Mouse (Mus musculus): ENCODE data around the gene Actg1. TPM values are rescaled to one million over a fixed set of nuclear protein-coding genes. Genes with fewer than 3 reads are reported as not detected.
"Not testable (repeated sequence)": the region's sequence is repeated elsewhere in the genome, so short reads cannot be mapped to it uniquely, and the experiment has no call there.

Actg1 gene
- total RNA-seq, 2 experiments from 2014 or later, result 733 to 1,653 TPM

DNA sequence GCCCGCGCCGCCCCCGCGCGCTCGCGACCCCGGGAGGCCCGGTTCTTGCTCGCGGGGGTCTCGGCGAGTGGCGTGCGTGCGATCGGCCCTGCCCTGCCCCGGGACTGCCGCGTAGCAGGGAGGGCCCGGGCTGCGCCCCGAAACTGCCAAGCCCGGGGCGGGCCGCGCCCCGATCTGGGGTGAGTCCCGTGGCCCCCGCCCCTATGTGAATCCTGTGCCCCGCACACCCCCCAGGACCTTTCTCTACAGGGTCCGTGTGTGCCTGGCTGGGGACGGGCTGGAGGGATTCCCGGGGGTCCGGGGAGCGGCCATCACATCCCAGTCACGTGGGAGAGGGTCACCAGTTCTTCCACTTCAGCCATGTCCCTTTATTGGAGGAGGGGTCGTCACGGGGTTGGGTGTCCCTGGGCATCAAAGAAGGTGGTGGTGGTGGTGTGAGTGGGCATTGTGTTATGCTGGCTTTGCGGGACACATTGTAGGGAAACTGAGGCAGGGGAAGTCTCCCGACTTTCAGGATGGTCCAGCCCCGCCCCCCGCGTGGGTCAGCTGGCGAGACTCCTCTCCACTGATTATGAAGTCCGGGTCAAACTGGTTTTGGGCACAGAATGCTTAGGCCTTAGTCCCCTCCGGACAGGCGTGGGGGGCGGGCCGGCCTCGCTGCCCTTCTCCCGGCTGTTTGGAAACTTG lies 485 bp upstream of the Actg1 start:
- no peak for ATAC-seq (replicated peaks; ENCODE audit: poor library complexity, severe bottlenecking)

DNA sequence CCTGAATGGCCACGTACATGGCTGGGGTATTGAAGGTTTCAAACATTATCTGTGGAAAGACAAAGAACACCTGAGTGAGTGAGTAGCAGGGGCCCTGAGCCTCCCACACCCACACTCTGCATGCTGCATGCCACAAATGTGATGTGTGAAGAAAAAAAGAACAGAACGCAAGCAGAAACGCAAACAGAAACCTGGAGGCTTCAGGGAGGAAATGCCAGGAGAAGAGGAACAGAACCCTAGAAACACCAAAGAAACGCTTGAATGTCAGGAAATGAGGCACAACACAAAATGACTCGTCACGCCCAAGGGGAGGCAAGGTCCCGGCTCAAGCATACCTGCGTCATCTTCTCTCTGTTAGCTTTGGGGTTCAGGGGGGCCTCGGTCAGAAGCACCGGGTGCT lies 1.0 kb downstream of the Actg1 start:
- ATAC-seq (replicated peaks; ENCODE audit: poor library complexity, severe bottlenecking), result no peak

DNA sequence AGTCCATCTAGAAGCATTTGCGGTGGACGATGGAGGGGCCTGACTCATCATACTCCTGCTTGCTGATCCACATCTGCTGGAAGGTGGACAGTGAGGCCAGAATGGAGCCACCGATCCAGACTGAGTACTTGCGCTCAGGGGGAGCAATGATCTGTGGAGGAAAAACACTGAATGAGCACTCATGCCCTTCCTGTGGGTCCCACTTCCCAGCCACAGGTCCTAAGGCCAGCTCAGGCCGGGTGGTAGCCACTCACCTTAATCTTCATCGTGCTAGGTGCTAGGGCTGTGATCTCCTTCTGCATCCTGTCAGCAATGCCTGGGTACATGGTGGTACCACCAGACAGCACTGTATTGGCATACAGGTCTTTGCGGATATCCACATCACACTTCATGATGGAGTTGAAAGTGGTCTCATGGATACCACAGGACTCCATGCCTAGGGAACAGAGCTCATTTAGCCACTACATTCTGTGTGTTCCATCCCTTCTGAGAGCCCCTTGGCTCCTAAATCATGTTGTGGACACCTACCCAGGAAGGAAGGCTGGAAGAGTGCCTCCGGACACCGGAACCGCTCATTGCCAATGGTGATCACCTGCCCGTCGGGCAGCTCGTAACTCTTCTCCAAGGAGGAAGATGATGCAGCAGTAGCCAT lies 1.8 kb downstream of the Actg1 start:
- ATAC-seq (replicated peaks; ENCODE audit: poor library complexity, severe bottlenecking), result not testable (repeated sequence)

DNA sequence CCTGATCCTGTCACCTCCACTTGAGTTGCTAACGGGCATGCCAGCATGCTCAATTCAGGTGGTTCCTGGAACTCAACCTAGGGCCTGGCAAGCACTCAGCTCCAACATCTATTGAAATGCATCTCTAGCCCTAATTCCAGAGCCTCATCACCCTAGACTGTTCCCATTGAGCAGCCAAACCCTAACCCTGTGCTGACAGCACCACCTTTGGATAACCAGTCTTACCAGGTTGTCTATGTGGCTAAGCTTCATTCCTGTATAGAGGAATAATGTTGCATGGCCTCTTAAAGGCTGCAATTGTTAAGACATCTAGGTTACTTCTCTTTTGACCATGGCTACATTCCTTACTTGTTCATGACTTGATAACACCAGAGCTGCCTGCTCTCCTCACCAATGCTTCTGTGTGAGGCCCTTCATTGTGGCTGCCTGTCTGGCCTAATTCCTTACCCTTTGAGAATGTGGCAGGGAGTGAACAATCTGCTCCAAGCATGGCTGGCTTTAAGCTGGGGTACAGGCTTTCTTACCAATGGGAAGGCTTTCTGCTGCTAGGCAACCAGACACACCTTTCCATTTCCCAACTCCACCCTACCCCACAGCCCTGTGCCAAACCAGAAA lies 3.2 kb downstream of the Actg1 start:
- no peak for ATAC-seq (replicated peaks; ENCODE audit: poor library complexity, severe bottlenecking)

DNA sequence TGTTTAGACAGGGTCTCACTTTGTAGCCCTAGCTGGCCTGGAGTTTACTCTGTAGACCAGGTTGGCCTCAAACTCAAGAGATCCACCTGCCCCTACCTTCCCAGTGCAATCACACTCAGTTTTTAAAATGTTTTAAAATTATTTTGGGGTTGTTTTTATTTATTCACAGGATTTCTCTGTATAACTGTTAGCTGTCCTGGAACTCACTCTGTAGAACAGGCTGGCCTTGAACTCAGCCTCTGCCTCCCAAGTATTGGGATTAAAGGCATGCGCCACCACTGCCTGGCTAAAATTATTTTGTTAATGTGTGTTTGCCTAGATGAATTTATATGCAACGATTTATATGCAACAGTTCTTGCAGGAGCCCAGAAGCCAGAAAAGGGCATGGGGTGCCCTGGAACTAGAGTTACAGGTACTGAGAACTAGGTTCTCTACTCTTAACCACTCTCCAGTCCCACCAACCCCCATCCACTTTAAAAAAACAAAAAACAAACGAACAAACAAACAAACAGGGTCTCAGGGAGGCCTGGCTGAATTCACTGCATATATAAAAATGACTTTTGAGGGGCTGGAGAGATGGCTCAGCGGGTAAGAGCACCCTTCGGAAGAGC lies 3.9 kb downstream of the Actg1 start:
- ATAC-seq (replicated peaks; ENCODE audit: poor library complexity, severe bottlenecking), result no peak

DNA sequence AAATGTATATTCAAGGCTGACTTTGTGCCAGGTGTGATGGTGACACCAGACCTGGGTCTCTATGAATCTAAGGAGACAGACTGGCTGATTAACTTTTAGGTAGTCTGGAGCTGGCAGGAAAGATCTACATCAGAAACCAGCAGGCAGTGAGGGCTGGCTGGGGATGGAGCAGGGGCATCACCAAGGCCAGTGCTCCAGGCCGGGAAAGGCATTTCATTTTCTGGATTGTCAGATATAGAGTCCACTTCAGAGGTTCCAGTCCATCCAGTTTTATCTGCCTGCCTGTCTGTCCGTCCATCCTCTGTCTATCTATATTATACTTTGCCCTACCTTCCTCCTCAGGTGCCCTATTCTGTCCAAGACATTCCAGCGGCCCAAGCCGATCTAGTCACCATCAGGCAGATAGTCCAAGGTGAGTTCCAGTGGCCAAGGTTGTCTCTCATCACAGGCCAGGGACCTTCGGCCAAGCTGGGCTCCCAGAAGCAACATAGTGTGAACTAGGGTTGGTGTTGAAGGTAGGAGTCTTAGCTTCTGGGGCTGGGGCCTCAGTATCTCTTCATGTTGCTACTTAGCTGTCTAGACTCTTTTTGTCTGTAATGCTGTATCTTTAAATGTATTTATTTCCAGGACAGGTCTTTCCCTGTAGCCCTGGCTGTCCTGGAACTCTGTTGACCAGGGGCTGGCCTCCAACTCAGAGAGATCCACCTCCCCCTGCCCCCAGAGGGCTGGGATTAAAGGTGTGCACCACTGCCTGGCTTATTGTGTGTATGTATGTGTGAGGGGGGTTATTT lies 4.6 kb downstream of the Actg1 start:
- no peak for ATAC-seq (replicated peaks; ENCODE audit: poor library complexity, severe bottlenecking)

DNA sequence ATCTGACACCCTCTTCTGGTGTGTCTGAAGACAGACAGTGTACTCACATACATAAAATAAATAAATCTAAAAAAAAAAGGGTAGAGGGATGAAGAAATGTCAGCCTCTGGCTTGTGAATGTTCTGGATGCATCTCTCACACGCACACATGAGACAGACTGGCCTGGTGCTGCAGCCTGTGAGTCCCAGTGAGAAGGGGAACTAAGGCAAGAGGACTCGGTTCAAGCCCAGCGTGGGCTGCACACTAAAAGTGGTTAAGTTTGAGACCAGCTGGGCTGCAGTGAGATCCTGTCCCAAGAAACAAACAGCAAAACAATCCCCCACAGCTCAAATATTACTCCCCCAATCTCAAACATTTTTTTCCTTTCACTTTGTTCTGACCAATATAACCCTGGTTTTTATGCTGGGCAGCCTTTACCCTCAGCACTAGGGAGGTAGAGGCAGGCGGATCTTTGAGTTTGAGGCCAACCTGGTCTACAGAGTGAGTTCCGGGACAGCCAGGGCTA lies 5.6 kb downstream of the Actg1 start:
- no peak for ATAC-seq (replicated peaks; ENCODE audit: poor library complexity, severe bottlenecking)

DNA sequence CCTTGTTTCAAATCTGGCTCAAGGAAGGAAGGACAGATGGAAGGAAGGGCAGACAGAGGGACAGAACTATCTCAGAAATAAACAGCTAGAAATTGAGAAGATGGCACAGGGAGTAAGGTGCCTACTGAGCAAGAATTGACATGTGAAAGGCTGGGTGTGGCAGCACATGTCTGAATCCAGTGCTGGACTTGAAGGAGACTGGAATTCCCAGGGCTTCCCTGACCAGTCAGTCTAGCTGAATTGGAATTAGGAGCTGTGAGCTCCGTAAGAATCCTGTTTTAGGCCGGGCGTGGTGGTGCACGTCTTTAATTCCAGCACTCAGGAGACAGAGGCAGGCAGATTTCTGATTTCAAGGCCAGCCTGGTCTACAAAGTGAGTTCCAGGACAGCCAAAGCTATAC lies 6.7 kb downstream of the Actg1 start:
- ATAC-seq (replicated peaks; ENCODE audit: poor library complexity, severe bottlenecking), result no peak

DNA sequence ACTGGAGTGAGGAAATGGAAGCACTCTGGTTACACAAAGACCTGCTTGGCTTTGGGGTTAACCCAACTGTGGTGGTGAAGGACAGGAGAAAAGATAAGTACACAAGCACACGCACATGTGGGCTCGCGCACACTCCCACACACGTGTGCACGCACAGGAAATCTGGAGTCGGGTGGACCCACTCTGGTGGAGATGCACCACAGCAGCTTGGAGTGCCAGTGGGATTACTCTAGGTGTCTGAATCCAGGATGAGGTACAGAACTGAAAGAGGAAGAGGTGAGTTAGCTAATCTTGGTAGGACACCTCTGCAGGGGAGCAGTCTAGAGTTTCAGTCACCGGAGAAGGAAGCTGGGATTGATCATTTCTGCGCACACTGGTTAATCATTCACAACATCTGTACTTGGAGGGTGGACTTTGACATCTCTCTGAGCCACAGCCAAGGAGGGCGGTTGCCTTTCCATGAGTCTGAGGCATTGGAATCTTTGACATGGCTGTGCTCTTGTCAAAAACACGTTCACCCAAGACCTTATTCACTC lies 8.3 kb downstream of the Actg1 start:
- ATAC-seq (replicated peaks; ENCODE audit: poor library complexity, severe bottlenecking), result peak; percentile 67

DNA sequence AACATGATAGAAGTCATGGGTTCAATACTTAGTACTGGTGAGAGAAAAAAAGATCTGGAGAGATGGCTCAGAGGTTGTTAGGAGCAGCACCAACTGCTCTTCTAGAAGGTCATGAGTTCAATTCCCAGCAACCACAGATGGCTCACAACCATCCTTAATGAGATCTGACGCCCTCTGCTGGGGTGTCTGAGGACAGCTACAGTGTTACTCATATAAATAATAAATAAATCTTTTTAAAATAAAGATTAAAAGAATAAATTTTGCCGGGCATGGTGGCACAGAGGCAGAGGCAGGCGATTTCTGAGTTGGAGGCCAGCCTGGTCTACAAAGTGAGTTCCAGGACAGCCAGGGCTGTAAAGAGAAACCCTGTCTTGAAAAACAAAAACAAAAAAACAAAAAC lies 9.6 kb downstream of the Actg1 start:
- no peak for ATAC-seq (replicated peaks; ENCODE audit: poor library complexity, severe bottlenecking)

DNA sequence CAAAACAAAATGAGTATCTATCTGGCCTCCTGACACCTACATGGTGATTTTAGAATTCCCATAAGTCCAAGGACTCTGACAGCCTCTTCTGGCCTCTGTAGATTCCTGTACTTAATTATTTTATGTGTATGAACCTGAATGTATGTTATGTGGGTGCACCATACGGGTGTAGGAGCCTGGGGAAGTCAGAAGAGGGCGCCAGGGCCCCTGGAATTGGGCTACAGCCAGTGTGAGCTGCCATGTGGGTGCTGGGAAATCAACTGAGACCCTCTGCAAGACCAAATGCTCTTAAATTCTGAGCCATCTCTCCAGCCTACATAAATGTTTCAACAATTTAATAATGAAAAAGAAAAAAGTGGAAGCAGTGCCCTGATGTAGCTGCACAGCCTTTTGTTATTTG lies 10.9 kb downstream of the Actg1 start:
- no peak for ATAC-seq (replicated peaks; ENCODE audit: poor library complexity, severe bottlenecking)

DNA sequence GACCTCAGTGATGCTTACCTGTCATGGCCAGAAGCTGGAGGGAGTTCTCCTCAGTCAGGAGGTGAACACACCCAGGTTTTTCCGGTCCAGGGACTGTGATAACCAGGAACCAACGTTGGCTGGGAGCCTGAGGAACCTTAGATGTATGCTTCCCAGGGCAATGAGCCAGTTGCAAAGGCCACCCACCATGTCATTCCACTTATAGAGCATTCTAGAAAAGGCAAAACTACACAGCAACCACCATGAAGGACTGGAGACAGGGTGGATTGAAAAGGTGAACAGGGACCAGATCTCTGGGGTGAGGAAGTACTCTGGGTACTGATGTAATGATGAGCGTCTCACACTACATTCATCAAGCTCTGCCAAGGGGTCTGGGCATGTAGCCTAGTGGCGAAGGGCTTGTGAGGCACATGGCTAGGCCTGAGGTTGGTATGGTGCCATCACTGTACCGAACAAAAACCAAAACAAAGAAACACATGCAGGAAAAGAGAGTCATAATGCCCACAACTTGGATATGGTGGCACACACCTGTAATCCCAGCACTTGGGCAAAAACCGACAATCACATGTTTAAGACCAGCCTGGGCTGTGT lies 12.8 kb downstream of the Actg1 start:
- ATAC-seq (replicated peaks; ENCODE audit: poor library complexity, severe bottlenecking), result no peak

DNA sequence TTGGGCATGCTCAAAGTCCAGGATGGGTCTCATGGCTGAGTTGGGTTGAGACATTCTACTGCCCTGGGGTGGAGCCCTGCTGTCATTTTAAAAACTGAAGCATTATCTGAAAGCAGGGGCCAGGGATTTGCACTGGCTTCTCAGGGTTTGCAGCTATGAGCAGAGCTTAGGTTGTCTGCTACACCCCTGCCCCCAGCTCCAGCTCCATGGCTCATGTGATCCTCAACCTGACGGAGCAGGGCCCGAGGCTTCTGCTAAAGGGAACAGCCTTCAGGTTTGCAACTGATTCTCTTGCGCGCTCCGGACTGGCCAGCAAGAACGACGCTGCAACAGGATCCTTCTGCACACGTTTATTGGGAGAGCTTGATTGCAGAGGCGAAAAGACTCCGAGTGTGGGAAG lies 28.2 kb downstream of the Actg1 start:
- ATAC-seq (replicated peaks; ENCODE audit: poor library complexity, severe bottlenecking), result no peak

DNA sequence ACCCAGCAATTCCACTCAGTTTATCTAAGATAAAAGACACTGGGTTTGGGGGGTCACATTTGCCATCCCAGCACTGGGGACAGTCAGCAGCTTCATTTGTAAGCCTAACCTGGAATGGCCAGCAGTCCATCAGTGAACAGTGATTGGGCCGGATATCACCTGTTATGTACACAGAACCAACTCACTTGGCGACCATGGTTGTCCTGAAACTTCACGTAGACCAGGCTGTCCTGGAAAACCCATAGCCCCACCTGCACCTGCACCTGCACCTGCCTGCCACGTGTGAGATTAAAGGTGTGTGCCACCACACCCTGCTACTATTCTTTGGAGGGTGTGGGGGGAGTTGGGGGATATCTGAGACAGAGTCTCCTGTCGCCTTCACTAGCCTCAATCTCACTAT lies 29.0 kb downstream of the Actg1 start:
- ATAC-seq (replicated peaks; ENCODE audit: poor library complexity, severe bottlenecking), result no peak

DNA sequence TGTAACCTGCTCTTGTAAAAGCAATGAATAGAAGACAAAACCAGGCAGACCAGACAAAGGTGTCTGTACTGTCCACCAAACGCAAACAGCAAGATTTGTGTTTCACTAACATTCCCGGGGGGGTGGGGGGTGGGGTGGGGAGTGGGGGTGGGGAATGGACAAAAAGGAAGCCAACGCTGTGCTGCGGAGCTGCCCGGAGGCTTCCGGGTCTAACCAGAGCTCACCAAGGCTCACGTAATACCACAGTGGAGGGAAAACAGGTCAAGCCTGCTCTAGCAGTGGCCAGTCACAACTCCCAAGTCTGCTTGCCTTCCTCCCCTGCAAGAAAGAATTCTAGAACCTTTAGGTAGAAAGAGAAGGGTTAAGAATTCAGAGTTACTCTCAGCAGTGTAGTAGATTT lies 30.9 kb downstream of the Actg1 start:
- ATAC-seq (replicated peaks; ENCODE audit: poor library complexity, severe bottlenecking), result no peak

DNA sequence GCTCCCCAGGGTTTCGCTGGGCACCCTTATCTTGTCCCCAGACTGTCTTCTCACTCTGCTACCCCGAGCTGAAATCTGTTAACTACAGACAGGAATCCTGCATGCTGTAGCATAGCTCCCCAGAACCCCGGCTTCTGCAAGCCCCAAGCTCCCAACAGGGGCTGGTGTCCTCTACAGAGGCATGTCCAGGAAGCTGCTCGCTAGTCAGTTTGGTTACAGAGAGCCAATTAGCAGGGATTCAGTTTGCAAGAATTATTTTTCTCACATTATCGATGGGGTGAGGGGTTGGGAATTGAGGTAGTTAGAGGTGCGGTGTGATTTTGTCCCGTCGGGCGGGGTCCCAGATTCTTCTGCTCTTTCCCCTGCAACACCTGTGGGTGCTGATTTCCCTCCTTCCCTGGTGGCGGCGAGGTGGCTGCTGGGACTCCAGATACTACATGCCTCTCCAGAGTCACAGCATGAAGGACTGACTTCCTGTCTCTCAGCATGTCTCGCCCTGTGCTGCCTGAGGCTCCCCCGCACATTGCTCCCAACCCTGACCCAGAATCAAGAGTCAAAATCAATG lies 31.6 kb downstream of the Actg1 start:
- no peak for ATAC-seq (replicated peaks; ENCODE audit: poor library complexity, severe bottlenecking)

DNA sequence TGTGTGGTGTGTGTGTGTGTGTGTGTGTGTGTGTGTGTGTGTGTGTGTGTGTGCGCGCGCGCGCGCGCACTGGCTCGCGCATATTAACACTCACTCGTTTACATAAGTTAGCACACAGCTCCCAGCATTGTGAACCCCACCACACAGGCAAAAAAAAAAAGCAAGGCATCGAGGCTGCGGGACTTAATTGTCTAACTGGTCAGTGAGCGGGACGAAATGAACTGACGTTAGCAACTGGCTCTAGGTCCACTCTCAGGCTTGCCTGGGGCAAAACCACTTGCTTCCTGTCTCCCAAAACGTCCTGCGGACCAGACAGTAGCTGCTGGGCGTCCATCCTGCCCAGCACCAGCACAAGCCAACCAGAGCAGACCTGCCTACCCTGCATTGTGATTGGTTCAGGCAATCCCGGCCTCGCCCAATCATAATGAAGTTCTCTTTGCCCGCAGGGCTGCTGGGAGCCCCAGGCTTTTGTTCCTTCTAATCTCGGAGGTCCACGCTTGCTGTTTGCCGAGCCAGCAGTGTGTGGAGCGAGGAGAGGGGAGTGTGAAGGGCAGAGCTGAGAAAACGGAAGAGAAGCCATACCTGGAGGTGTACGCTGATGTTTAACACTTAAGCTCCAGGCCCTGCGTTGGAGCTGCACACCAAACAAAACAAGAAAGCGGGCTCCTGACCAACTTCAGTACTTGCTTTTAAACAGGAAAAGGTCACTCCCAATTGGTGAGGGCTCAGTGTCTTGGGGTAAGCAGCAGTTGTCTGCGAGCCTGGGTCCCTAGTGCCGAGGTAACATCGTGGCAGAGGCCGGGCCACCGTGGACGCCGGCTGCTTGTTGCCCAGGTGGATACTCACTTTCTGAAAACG lies 32.3 kb downstream of the Actg1 start:
- ATAC-seq (replicated peaks; ENCODE audit: poor library complexity, severe bottlenecking), result peak; percentile 96

DNA sequence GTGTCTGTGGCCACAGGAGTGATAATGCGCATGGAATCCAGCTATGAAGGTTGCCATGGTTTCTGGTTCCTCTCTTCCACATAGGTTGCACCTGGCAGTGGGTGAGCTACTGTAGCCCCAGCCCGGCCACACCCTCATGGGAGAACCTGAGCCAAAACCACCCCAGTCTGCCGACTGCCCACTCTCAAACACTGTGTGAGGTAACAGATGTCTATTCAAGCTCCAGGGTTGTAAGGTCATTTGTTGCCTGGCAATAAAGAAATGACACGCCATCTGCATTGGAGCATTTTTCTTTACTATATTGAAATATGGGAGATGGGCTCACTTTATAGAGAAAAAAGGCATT lies 33.0 kb downstream of the Actg1 start:
- ATAC-seq (replicated peaks; ENCODE audit: poor library complexity, severe bottlenecking), result no peak
